Mouse (Mus musculus): ENCODE results near the gene Vmn1r66.
"Not testable (repeated sequence)": the region's sequence is repeated elsewhere in the genome, so short reads cannot be mapped to it uniquely, and the experiment has no call there.

Vmn1r66 gene

DNA sequence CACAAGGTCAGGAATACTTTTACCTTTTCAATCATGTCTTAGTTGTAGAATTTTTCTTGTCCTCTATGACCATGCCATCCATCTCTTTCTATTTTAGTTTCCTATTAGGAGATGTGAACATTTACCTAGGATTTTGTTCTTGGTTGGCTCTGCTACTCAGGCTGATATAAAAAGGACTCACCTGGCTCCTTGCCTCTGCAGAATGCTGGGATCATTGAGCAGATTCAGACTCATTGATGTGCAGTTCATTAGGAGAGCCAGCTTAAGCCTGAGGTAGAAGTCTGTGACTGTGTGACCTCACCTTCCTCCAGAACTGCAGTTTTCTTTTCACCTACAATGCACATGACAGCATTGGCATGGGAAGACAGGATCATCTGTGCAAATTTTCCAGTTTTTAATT lies at the start of gene Vmn1r66:
TSS of gene Vmn1r66 (minus strand) at position 101 of the 400 bp plus-strand sequence.
- DNase-seq (ENCODE audit: inconsistent age in 2 of 2, low spot score in 1 of 2): no peak

- DNase-seq (ENCODE audit: inconsistent age in 2 of 2, low spot score in 1 of 2): not testable (repeated sequence)
Observed at GRCm38 (mm10) chr7:10325462-10325861, 47.7 kb upstream of the Vmn1r66 start.

GRCm38 (mm10) chr7:10252075-10252474 lies 25.7 kb downstream of the Vmn1r66 start:
- DNase-seq (ENCODE audit: inconsistent age in 2 of 2, low spot score in 1 of 2): no peak

- no peak for DNase-seq (ENCODE audit: inconsistent age in 2 of 2, low spot score in 1 of 2)
Observed at GRCm38 (mm10) chr7:10249146-10249545, 28.7 kb downstream of the Vmn1r66 start.
